In the genomic region with DNA sequence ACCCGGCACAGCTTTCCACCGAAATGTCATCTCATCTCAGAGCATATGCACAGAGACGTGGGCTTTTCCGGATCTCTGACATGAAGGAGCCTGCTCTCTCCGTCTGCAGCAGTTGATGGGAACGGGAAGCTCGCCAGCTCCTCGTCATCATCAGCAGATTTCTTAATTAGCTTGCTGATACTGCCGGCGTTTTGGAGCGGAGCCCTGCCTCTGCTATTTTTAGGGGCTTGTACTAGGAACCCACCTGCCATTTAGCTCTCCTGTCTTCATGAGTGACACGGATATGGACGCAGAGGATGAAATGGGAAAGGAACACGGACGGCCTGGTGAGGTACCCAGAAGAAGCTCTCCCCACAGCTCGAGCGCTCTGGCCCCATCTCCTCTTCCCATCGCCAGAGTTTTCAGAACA, we compare ENCODE assay signal across 9 mouse cellular contexts. TPM values are rescaled to one million over a fixed set of nuclear protein-coding genes. Genes with fewer than 3 reads are reported as not detected.
DNase-seq lines count a peak whose midpoint lies in the region; ATAC-seq and TF ChIP-seq lines count a peak whose summit lies in the region.
"Had no signal": no experiment of that assay in that cellular context is flagged by ENCODE, and none has a peak within 500 bp of the region (broad histone marks: within the 10 kb centered on the region; RNA-seq: fewer than 3 reads in every experiment).

No protein-coding gene starts in this region.

- H3K9ac ChIP-seq in heart, embryonic 15.5 days = no peak overlapping the region

- intact Hi-C loops in gastrocnemius, adult 2 months (cut with DNase I) = no loop called here
- intact Hi-C loops in gastrocnemius, postnatal 14 days (cut with DNase I; ENCODE audit: low total_unique reads) = no loop called here
- intact Hi-C loops in left cerebral cortex, postnatal 25 days (cut with DNase I) = no loop called here

- no peak overlapping the region for H3K27ac ChIP-seq in gastrocnemius, adult 2 months
- peak overlapping the region; percentile 66 for H3K27ac ChIP-seq in heart, embryonic 15.5 days

- no peaks in the 10 kb centered on the region for H3K9me3 ChIP-seq in heart, embryonic 15.5 days (replicated peaks)

- no peaks in the 10 kb centered on the region for H3K36me3 ChIP-seq in heart, embryonic 15.5 days

- H3K4me3 ChIP-seq in gastrocnemius, adult 2 months = peak overlapping the region; percentile 3; the same call in 1 of the 2 replicates
- H3K4me3 ChIP-seq in heart, embryonic 15.5 days = peak overlapping the region; percentile 6; the same call in 1 of the 2 replicates
- H3K4me3 ChIP-seq: myocyte had no signal

- 0 out of 2 replicates have a peak, but pooled peaks cover 2% of the 10 kb centered on the region for H3K27me3 ChIP-seq in heart, embryonic 15.5 days

- H3K4me1 ChIP-seq in heart, embryonic 15.5 days (replicated peaks) = peaks cover 27% of the 10 kb centered on the region

- no peak for TF ChIP-seq CTCF in gastrocnemius, adult 2 months (IDR thresholded peaks at IDR 0.05)

- 34% methylated on average over 18 of the region's 18 CpGs for WGBS in heart, embryonic 15.5 days

- ATAC-seq in heart, embryonic 15.5 days (replicated peaks; ENCODE audit: insufficient number of reproducible peaks, insufficient read depth, low FRiP score, low read depth) = peak; percentile 77
- ATAC-seq in activated CD4-positive, CD25-positive, alpha-beta regulatory T cell, adult 4 months = no peak

- H3K4me2 ChIP-seq in heart, embryonic 15.5 days = peak overlapping the region; percentile 54

- peak; percentile 49 for DNase-seq in gastrocnemius, adult 2 months
- DNase-seq in gastrocnemius, postnatal 14 days = no peak
- DNase-seq in cerebellum, adult 11-12 months = peak; percentile 39
- DNase-seq in left cerebral cortex, postnatal 25 days (ENCODE audit: low spot score in 2 of 2) = peak; percentile 72 to 83
- no peak for DNase-seq in adrenal gland, postnatal 4 days (ENCODE audit: low spot score in 2 of 2)
- DNase-seq in T-cell, adult 2 months (ENCODE audit: low spot score) = no peak

RNA-seq across cellular contexts. Expression of gene Slc23a4, which starts 14.1 kb away (rescaled TPM):
- not detected for total RNA-seq in gastrocnemius, adult 2 months (2021)
- total RNA-seq in gastrocnemius, postnatal 14 days (2021) = under 1 TPM in 1 of 2 experiments, not detected in 1; 0.11 TPM
- polyA plus RNA-seq in heart, embryonic 15.5 days (2015; fragmentation: Nextera tagmentation; extraction: Ambion mirVana) = 0.25 and 1.1 TPM in 2 replicates
- 1 to 10 TPM; 1.0 to 1.6 TPM for total RNA-seq in left cerebral cortex, postnatal 25 days (2021)
- polyA plus RNA-seq in activated CD4-positive, CD25-positive, alpha-beta regulatory T cell, adult 4 months (2017; shearing (Covaris generic)) = under 1 TPM; 0.43 to 0.63 TPM
- total RNA-seq in adrenal gland, postnatal 4 days (2021) = under 1 TPM; 0.48 to 0.92 TPM

Comparison
In these comparisons a context has a peak if more than half of its experiments do, and no peak if none do; other contexts are left out.
1. DNase-seq: peak in gastrocnemius, adult 2 months (single experiment), cerebellum, adult 11-12 months (single experiment) and left cerebral cortex, postnatal 25 days (2 of 2); none in gastrocnemius, postnatal 14 days (single experiment), adrenal gland, postnatal 4 days (0 of 2) and T-cell, adult 2 months (single experiment).